Mouse (Mus musculus) kidney, postnatal 0 days (tissue): ENCODE measurements around the gene Med27. TPM values are rescaled to one million over a fixed set of nuclear protein-coding genes. Genes with fewer than 3 reads are reported as not detected.

Experiments
- ATAC-seq: fragments of 200-750 bp; cut with Nextera tagmentation; replicated peaks from 2 replicates; pipeline ENCODE4 v1.8.0; 2017; ENCODE audit warnings: low read depth, moderate number of reproducible peaks, moderate TSS enrichment, moderate library complexity; ENCODE audit not compliant: low FRiP score
- DNase-seq: peaks from one replicate; pipeline ENCODE4 v3.0.0-alpha.2; 2016; ENCODE audit warnings: low spot score
- H3K27ac ChIP-seq: fragments of 300-500 bp; sonication (generic); 2 replicates; pipeline ENCODE4 v1.5.1; 2014; ENCODE audit warnings: mild to moderate bottlenecking
- H3K27me3 ChIP-seq: fragments of 300-500 bp; sonication (generic); 2 replicates; pipeline ENCODE4 v1.6.1; 2014; ENCODE audit warnings: low read length, mixed read lengths; ENCODE audit not compliant: insufficient read depth
- H3K36me3 ChIP-seq: fragments of 300-500 bp; sonication (generic); 2 replicates; pipeline ENCODE4 v1.6.1; 2014; ENCODE audit warnings: low read length, mixed read lengths; ENCODE audit not compliant: insufficient read depth
- H3K4me1 ChIP-seq: fragments of 300-500 bp; sonication (generic); replicated peaks from 2 replicates; pipeline ENCODE4 v1.6.1; 2014; ENCODE audit warnings: antibody characterized with exemption, low read length, mixed read lengths; ENCODE audit not compliant: insufficient read depth
- H3K4me2 ChIP-seq: fragments of 300-500 bp; sonication (generic); 2 replicates; pipeline ENCODE4 v1.6.1; 2014; ENCODE audit warnings: mild to moderate bottlenecking, low read length, moderate library complexity, mixed read lengths
- H3K4me3 ChIP-seq: fragments of 300-500 bp; sonication (generic); replicated peaks from 2 replicates; pipeline ENCODE4 v1.5.1; 2014; ENCODE audit warnings: low read depth, low read length
- H3K9ac ChIP-seq: fragments of 300-500 bp; sonication (generic); 2 replicates; pipeline ENCODE4 v1.6.1; 2014; ENCODE audit warnings: low read depth, low read length
- H3K9me3 ChIP-seq: fragments of 300-500 bp; sonication (generic); replicated peaks from 2 replicates; pipeline ENCODE4 v1.6.1; 2016; ENCODE audit warnings: low read length, inconsistent platforms, mixed read lengths
- CTCF ChIP-seq: IDR thresholded peaks from 2 replicates; pipeline ENCODE4 v1.5.1; 2016; ENCODE audit warnings: antibody characterized with exemption, low read depth, mild to moderate bottlenecking, moderate library complexity
- WGBS: fragments of 180-500 bp; shearing (Covaris S2); extraction: QIAGEN DNeasy Blood & Tissue Kit; methylation state at CpG from one replicate; pipeline ENCODE4 v1.1.7; 2014; 5-methylcytosine and 5-hydroxymethylcytosine counted together
- polyA plus RNA-seq: library from polyadenylated mRNA; unstranded; fragments of >200 nt; fragmentation: Nextera tagmentation; extraction: Ambion mirVana; gene quantifications from 2 replicates; pipeline ENCODE4 v1.2.1, GENCODE M21; 2015

Gene Med27
- polyA plus RNA-seq, 1 experiment from 2014 or later, result 38.1 TPM

GRCm38 (mm10) chr2:29403799-29404530 lies 57.3 kb downstream of the Med27 start:
- Histone ChIP-seq H3K4me3 (no peak overlapping the region), H3K4me1 (no peaks in the 10 kb centered on the region), H3K9me3 (no peaks in the 10 kb centered on the region), H3K27me3 (no peaks in the 10 kb centered on the region), H3K4me2 (no peak overlapping the region), H3K27ac (no peak overlapping the region), H3K9ac (no peak overlapping the region), H3K36me3 (no peaks in the 10 kb centered on the region)
- 76% methylated on average over 9 of the region's 9 CpGs for WGBS
- ATAC-seq (no peak), DNase-seq (no peak)
- TF ChIP-seq CTCF, result peak; percentile 28; the same call in 1 of the 2 replicates

- no peak for TF ChIP-seq CTCF
- no peak for ATAC-seq
- Histone ChIP-seq H3K4me1 (no peaks in the 10 kb centered on the region), H3K4me2 (no peak overlapping the region), H3K27me3 (no peaks in the 10 kb centered on the region), H3K4me3 (no peak overlapping the region), H3K9me3 (no peaks in the 10 kb centered on the region), H3K36me3 (no peaks in the 10 kb centered on the region), H3K9ac (no peak overlapping the region), H3K27ac (no peak overlapping the region)
- DNase-seq, result no peak
- WGBS, result 70% methylated on average over 10 of the region's 10 CpGs
Measured at GRCm38 (mm10) chr2:29404931-29405330, 58.3 kb downstream of the Med27 start.

- H3K4me3 ChIP-seq, result no peak overlapping the region
- H3K36me3 ChIP-seq, result no peaks in the 10 kb centered on the region
- H3K27ac ChIP-seq, result no peak overlapping the region
- no peaks in the 10 kb centered on the region for H3K4me1 ChIP-seq
- no peaks in the 10 kb centered on the region for H3K9me3 ChIP-seq
- 89% methylated on average over 2 of the region's 2 CpGs for WGBS
- no peak for TF ChIP-seq CTCF
- ATAC-seq (no peak), DNase-seq (no peak)
- H3K4me2 ChIP-seq, result no peak overlapping the region
- no peak overlapping the region for H3K9ac ChIP-seq
- H3K27me3 ChIP-seq, result no peaks in the 10 kb centered on the region
Measured at GRCm38 (mm10) chr2:29405848-29406247, 59.2 kb downstream of the Med27 start.

GRCm38 (mm10) chr2:29407350-29407749 lies 60.7 kb downstream of the Med27 start:
- WGBS, result 57% methylated on average over 3 of the region's 3 CpGs

GRCm38 (mm10) chr2:29407764-29408163 lies 61.1 kb downstream of the Med27 start:
- Histone ChIP-seq H3K4me1 (peaks cover 3% of the 10 kb centered on the region; the same call in 1 of the 2 replicates), H3K9ac (no peak overlapping the region), H3K27ac (no peak overlapping the region), H3K4me3 (no peak overlapping the region), H3K36me3 (no peaks in the 10 kb centered on the region), H3K9me3 (no peaks in the 10 kb centered on the region), H3K4me2 (no peak overlapping the region), H3K27me3 (no peaks in the 10 kb centered on the region)
- peak; percentile 66 for DNase-seq
- ATAC-seq, result no peak
- TF ChIP-seq CTCF, result no peak
- WGBS, result 36% methylated on average over 7 of the region's 7 CpGs

More at GRCm38 (mm10) chr2:29407350-29407749, 60.7 kb downstream of the Med27 start:
- H3K4me3 ChIP-seq, result no peak overlapping the region
- no peak for TF ChIP-seq CTCF
- no peaks in the 10 kb centered on the region for H3K9me3 ChIP-seq
- no peaks in the 10 kb centered on the region for H3K36me3 ChIP-seq
- no peak for ATAC-seq
- H3K4me2 ChIP-seq, result no peak overlapping the region
- peaks cover 3% of the 10 kb centered on the region; the same call in 1 of the 2 replicates for H3K4me1 ChIP-seq
- DNase-seq, result no peak
- H3K9ac ChIP-seq, result no peak overlapping the region
- no peak overlapping the region for H3K27ac ChIP-seq
- no peaks in the 10 kb centered on the region for H3K27me3 ChIP-seq

- peaks cover 8% of the 10 kb centered on the region; the same call in 1 of the 2 replicates for H3K4me1 ChIP-seq
- H3K27ac ChIP-seq, result no peak overlapping the region
- H3K27me3 ChIP-seq, result no peaks in the 10 kb centered on the region
- no peak for TF ChIP-seq CTCF
- H3K9ac ChIP-seq, result no peak overlapping the region
- WGBS, result 75% methylated on average over 7 of the region's 7 CpGs
- H3K4me2 ChIP-seq, result no peak overlapping the region
- H3K36me3 ChIP-seq, result no peaks in the 10 kb centered on the region
- no peak overlapping the region for H3K4me3 ChIP-seq
- ATAC-seq, result no peak
- no peak for DNase-seq
- H3K9me3 ChIP-seq, result no peaks in the 10 kb centered on the region
Measured at GRCm38 (mm10) chr2:29410884-29411283, 64.3 kb downstream of the Med27 start.
